Mouse (Mus musculus): ENCODE measurements around the gene Hdac5. TPM values are rescaled to one million over a fixed set of nuclear protein-coding genes. Genes with fewer than 3 reads are reported as not detected.
"Not testable (repeated sequence)": the region's sequence is repeated elsewhere in the genome, so short reads cannot be mapped to it uniquely, and the experiment has no call there.

Gene Hdac5
- total and polyA plus RNA-seq, 3 experiments: 9.1 to 29.3 TPM; not detected in 1

GRCm38 (mm10) chr11:102159781-102160180 lies 70.2 kb downstream of the Hdac5 start:
- Histone ChIP-seq H3K27me3 (ENCODE audit: control insufficient read depth in 1 of 2, insufficient read depth in 2 of 2, low read length in 2 of 2) (no peaks in the 10 kb centered on the region), H3K27ac (ENCODE audit: control insufficient read depth, low read depth, low read length) (no peak overlapping the region), H3K4me3 (ENCODE audit: control insufficient read depth in 1 of 2, insufficient read depth in 1 of 2, low read depth in 2 of 2, low read length in 2 of 2) (no peak overlapping the region), H3K79me2 (ENCODE audit: control insufficient read depth, insufficient read depth, low read length, poor library complexity) (no peaks in the 10 kb centered on the region; the same call in 1 of the 2 replicates), H3K4me1 (ENCODE audit: control insufficient read depth in 1 of 2, insufficient read depth in 2 of 2, low read length in 2 of 2) (peaks cover 0 to 4% of the 10 kb centered on the region in 2 experiments; a peak in 2 of 4 replicates), H3K36me3 (ENCODE audit: control insufficient read depth in 1 of 2, insufficient read depth in 2 of 2, low read length in 2 of 2) (peaks cover 3 to 4% of the 10 kb centered on the region in 2 experiments), H3K9me3 (replicated peaks; ENCODE audit: insufficient read depth, low read length) (no peaks in the 10 kb centered on the region), H3K9ac (ENCODE audit: control insufficient read depth, low read depth, low read length, poor library complexity, severe bottlenecking) (no peak overlapping the region)
- no peak for DNase-seq (ENCODE audit: low read depth, low spot score)
- TF ChIP-seq POLR2AphosphoS2 (IDR thresholded peaks at IDR 0.05; ENCODE audit: low read length) (peak; percentile 46), BHLHE40 (IDR thresholded peaks at IDR 0.05; ENCODE audit: borderline replicate concordance, low read depth, low read length) (no peak), GABPA (IDR thresholded peaks at IDR 0.05; ENCODE audit: low read depth, low read length) (no peak), EP300 (IDR thresholded peaks at IDR 0.05; ENCODE audit: low read depth in 1 of 2, low read length in 2 of 2) (no peak), RAD21 (IDR thresholded peaks at IDR 0.05; ENCODE audit: low read depth, low read length) (no peak), ETS1 (IDR thresholded peaks at IDR 0.05; ENCODE audit: low read depth, low read length) (no peak)

- H3K9ac ChIP-seq (ENCODE audit: control insufficient read depth, low read depth, low read length, poor library complexity, severe bottlenecking); DNase-seq (ENCODE audit: low read depth, low spot score); H3K27me3 ChIP-seq (ENCODE audit: control insufficient read depth in 1 of 2, insufficient read depth in 2 of 2, low read length in 2 of 2); H3K4me1 ChIP-seq (ENCODE audit: control insufficient read depth in 1 of 2, insufficient read depth in 2 of 2, low read length in 2 of 2); H3K27ac ChIP-seq (ENCODE audit: control insufficient read depth, low read depth, low read length); H3K9me3 ChIP-seq (replicated peaks; ENCODE audit: insufficient read depth, low read length); H3K79me2 ChIP-seq (ENCODE audit: control insufficient read depth, insufficient read depth, low read length, poor library complexity); H3K4me3 ChIP-seq (ENCODE audit: control insufficient read depth in 1 of 2, insufficient read depth in 1 of 2, low read depth in 2 of 2, low read length in 2 of 2); H3K36me3 ChIP-seq (ENCODE audit: control insufficient read depth in 1 of 2, insufficient read depth in 2 of 2, low read length in 2 of 2): not testable (repeated sequence)
- peak; percentile 17; the same call in 1 of the 2 replicates for TF ChIP-seq TBP (IDR thresholded peaks at IDR 0.05; ENCODE audit: low read depth, low read length)
- peak; percentile 31; the same call in 1 of the 2 replicates for TF ChIP-seq ZC3H11A (IDR thresholded peaks at IDR 0.05; ENCODE audit: low read depth, low read length)
- TF ChIP-seq CTCF (IDR thresholded peaks at IDR 0.05 in 2 of 3, conservative IDR thresholded peaks at IDR 0.05 in 1 of 3; ENCODE audit: control insufficient read depth in 1 of 3, insufficient read depth in 1 of 3, low read depth in 2 of 3, low read length in 3 of 3, poor library complexity in 1 of 3, severe bottlenecking in 1 of 3): peak in 2 of 3 experiments; percentile 17 to 52; a peak in 3 of 6 replicates
- peak; percentile 52 for TF ChIP-seq SMC3 (IDR thresholded peaks at IDR 0.05; ENCODE audit: low read depth, low read length)
These were observed 71.9 kb downstream of the Hdac5 start for GRCm38 (mm10) chr11:102158024-102158423.

- Histone ChIP-seq H3K36me3 (ENCODE audit: control insufficient read depth in 1 of 2, insufficient read depth in 2 of 2, low read length in 2 of 2) (peaks cover 0 to 6% of the 10 kb centered on the region in 2 experiments; a peak in 2 of 4 replicates), H3K4me1 (ENCODE audit: control insufficient read depth in 1 of 2, insufficient read depth in 2 of 2, low read length in 2 of 2) (peaks cover 0 to 4% of the 10 kb centered on the region in 2 experiments; a peak in 2 of 4 replicates), H3K9me3 (replicated peaks; ENCODE audit: insufficient read depth, low read length) (no peaks in the 10 kb centered on the region), H3K27me3 (ENCODE audit: control insufficient read depth in 1 of 2, insufficient read depth in 2 of 2, low read length in 2 of 2) (no peaks in the 10 kb centered on the region), H3K79me2 (ENCODE audit: control insufficient read depth, insufficient read depth, low read length, poor library complexity) (no peaks in the 10 kb centered on the region; the same call in 1 of the 2 replicates), H3K27ac (ENCODE audit: control insufficient read depth, low read depth, low read length) (no peak overlapping the region), H3K4me3 (ENCODE audit: control insufficient read depth in 1 of 2, insufficient read depth in 1 of 2, low read depth in 2 of 2, low read length in 2 of 2) (peak overlapping the region in 1 of 2 experiments; percentile 47; a peak in 2 of 4 replicates), H3K9ac (ENCODE audit: control insufficient read depth, low read depth, low read length, poor library complexity, severe bottlenecking) (no peak overlapping the region)
- no peak for DNase-seq (ENCODE audit: low read depth, low spot score)
- no peak for TF ChIP-seq ZC3H11A (IDR thresholded peaks at IDR 0.05; ENCODE audit: low read depth, low read length)
- TF ChIP-seq MAFK (IDR thresholded peaks at IDR 0.05; ENCODE audit: borderline replicate concordance, low read depth, low read length): no peak
- no peak for TF ChIP-seq JUND (IDR thresholded peaks at IDR 0.05; ENCODE audit: low read depth, low read length)
- no peak for TF ChIP-seq UBTF (IDR thresholded peaks at IDR 0.05; ENCODE audit: borderline replicate concordance, insufficient read depth, low read depth, low read length)
- TF ChIP-seq MYC (IDR thresholded peaks at IDR 0.05; ENCODE audit: low read depth, low read length): no peak
- TF ChIP-seq CTCF (IDR thresholded peaks at IDR 0.05 in 2 of 3, conservative IDR thresholded peaks at IDR 0.05 in 1 of 3; ENCODE audit: control insufficient read depth in 1 of 3, insufficient read depth in 1 of 3, low read depth in 2 of 3, low read length in 3 of 3, poor library complexity in 1 of 3, severe bottlenecking in 1 of 3): no peak
- no peak for TF ChIP-seq GABPA (IDR thresholded peaks at IDR 0.05; ENCODE audit: low read depth, low read length)
- no peak for TF ChIP-seq CHD2 (IDR thresholded peaks at IDR 0.05; ENCODE audit: low read length)
- no peak for TF ChIP-seq E2F4 (IDR thresholded peaks at IDR 0.05; ENCODE audit: borderline replicate concordance, low read depth, low read length)
- TF ChIP-seq TBP (IDR thresholded peaks at IDR 0.05; ENCODE audit: low read depth, low read length): no peak
- TF ChIP-seq BHLHE40 (IDR thresholded peaks at IDR 0.05; ENCODE audit: borderline replicate concordance, low read depth, low read length): no peak
- no peak for TF ChIP-seq POLR2A (IDR thresholded peaks at IDR 0.05; ENCODE audit: control insufficient read depth in 1 of 2, insufficient read depth in 1 of 2, low read depth in 1 of 2, low read length in 2 of 2, poor library complexity in 1 of 2)
- TF ChIP-seq CHD1 (IDR thresholded peaks at IDR 0.05; ENCODE audit: low read depth, low read length): no peak
- TF ChIP-seq RAD21 (IDR thresholded peaks at IDR 0.05; ENCODE audit: low read depth, low read length): no peak
- no peak for TF ChIP-seq ELF1 (IDR thresholded peaks at IDR 0.05; ENCODE audit: low read depth, low read length)
- TF ChIP-seq MYB (IDR thresholded peaks at IDR 0.05; ENCODE audit: low read depth, low read length): no peak
- TF ChIP-seq MAX (IDR thresholded peaks at IDR 0.05; ENCODE audit: low read length): no peak
- TF ChIP-seq EP300 (IDR thresholded peaks at IDR 0.05; ENCODE audit: low read depth in 1 of 2, low read length in 2 of 2): no peak
These were observed 73.2 kb downstream of the Hdac5 start for GRCm38 (mm10) chr11:102156786-102157089.
